Mouse (Mus musculus): ENCODE data around the gene Vamp8. TPM values are rescaled to one million over a fixed set of nuclear protein-coding genes. Genes with fewer than 3 reads are reported as not detected.

Gene Vamp8
- total RNA-seq, 2 experiments from 2014 or later: 50.4 to 58.0 TPM

- no peak overlapping the region for H3K27ac ChIP-seq
- intact Hi-C loops (cut with DNase I): loop anchor here (5.0 kb wide), 1 partner anchor 110 kb away; no protein-coding TSS in a partner anchor
- H3K4me3 ChIP-seq: no peak overlapping the region
- DNase-seq: no peak
- no peak for TF ChIP-seq CTCF (IDR thresholded peaks at IDR 0.05)
These were observed 1.8 kb upstream of the Vamp8 start for GRCm38 (mm10) chr6:72392341-72392740.

GRCm38 (mm10) chr6:72390795-72391521 is 455 bp upstream of the Vamp8 start:
- DNase-seq: peak; percentile 48
- Histone ChIP-seq H3K27ac (peak overlapping the region; percentile 98), H3K4me3 (peak overlapping the region; percentile 70)
- no peak for TF ChIP-seq CTCF (IDR thresholded peaks at IDR 0.05)
- intact Hi-C loops (cut with DNase I): loop anchor here (5.0 kb wide), 1 partner anchor 109 kb away; no protein-coding TSS in a partner anchor

- TF ChIP-seq CTCF (IDR thresholded peaks at IDR 0.05): no peak
- peak overlapping the region; percentile 70 for H3K4me3 ChIP-seq
- H3K27ac ChIP-seq: peak overlapping the region; percentile 98
- no peak for DNase-seq
- intact Hi-C loops (cut with DNase I): no loop called here
These were observed 997 bp downstream of the Vamp8 start for GRCm38 (mm10) chr6:72389471-72389940.

- H3K27ac ChIP-seq: peak overlapping the region; percentile 98
- no peak for TF ChIP-seq CTCF (IDR thresholded peaks at IDR 0.05)
- intact Hi-C loops (cut with DNase I): no loop called here
- DNase-seq: no peak
- H3K4me3 ChIP-seq: peak overlapping the region; percentile 70
These were observed 1.6 kb downstream of the Vamp8 start for GRCm38 (mm10) chr6:72388791-72389329.

- Histone ChIP-seq H3K4me3 (peak overlapping the region; percentile 70; the same call in 1 of the 2 replicates), H3K27ac (peak overlapping the region; percentile 98)
- intact Hi-C loops (cut with DNase I): no loop called here
These were observed 2.2 kb downstream of the Vamp8 start for GRCm38 (mm10) chr6:72388266-72388665.

GRCm38 (mm10) chr6:72387816-72388215 is 2.7 kb downstream of the Vamp8 start:
- no peak for TF ChIP-seq CTCF (IDR thresholded peaks at IDR 0.05)
- intact Hi-C loops (cut with DNase I): no loop called here
- no peak for DNase-seq
- H3K27ac ChIP-seq: peak overlapping the region; percentile 31; the same call in 1 of the 2 replicates
- H3K4me3 ChIP-seq: no peak overlapping the region

More at GRCm38 (mm10) chr6:72388266-72388665, 2.2 kb downstream of the Vamp8 start:
- DNase-seq: no peak
- no peak for TF ChIP-seq CTCF (IDR thresholded peaks at IDR 0.05)

GRCm38 (mm10) chr6:72386561-72386960 is 3.9 kb downstream of the Vamp8 start:
- no peak for TF ChIP-seq CTCF (IDR thresholded peaks at IDR 0.05)
- no peak for DNase-seq
- no peak overlapping the region for H3K4me3 ChIP-seq
- intact Hi-C loops (cut with DNase I): no loop called here
- H3K27ac ChIP-seq: no peak overlapping the region

GRCm38 (mm10) chr6:72385258-72385657 is 5.2 kb downstream of the Vamp8 start:
- intact Hi-C loops (cut with DNase I): no loop called here
- peak; percentile 12 for DNase-seq
- H3K27ac ChIP-seq: no peak overlapping the region
- H3K4me3 ChIP-seq: no peak overlapping the region
- no peak for TF ChIP-seq CTCF (IDR thresholded peaks at IDR 0.05)

GRCm38 (mm10) chr6:72383952-72384351 is 6.6 kb downstream of the Vamp8 start:
- no peak for TF ChIP-seq CTCF (IDR thresholded peaks at IDR 0.05)
- Histone ChIP-seq H3K4me3 (no peak overlapping the region), H3K27ac (no peak overlapping the region; the same call in 1 of the 2 replicates)
- intact Hi-C loops (cut with DNase I): no loop called here
- no peak for DNase-seq

- no peak for DNase-seq
- no peak for TF ChIP-seq CTCF (IDR thresholded peaks at IDR 0.05)
- H3K27ac ChIP-seq: peak overlapping the region; percentile 96
- H3K4me3 ChIP-seq: no peak overlapping the region
- intact Hi-C loops (cut with DNase I): no loop called here
These were observed 7.2 kb downstream of the Vamp8 start for GRCm38 (mm10) chr6:72383142-72383820.

- H3K27ac ChIP-seq: peak overlapping the region; percentile 96
- intact Hi-C loops (cut with DNase I): no loop called here
- no peak for TF ChIP-seq CTCF (IDR thresholded peaks at IDR 0.05)
- no peak for DNase-seq
- no peak overlapping the region for H3K4me3 ChIP-seq
These were observed 8.0 kb downstream of the Vamp8 start for GRCm38 (mm10) chr6:72382494-72382893.

GRCm38 (mm10) chr6:72380131-72380770 is 10.3 kb downstream of the Vamp8 start, which contains the start of gene Vamp5:
Gene Vamp5, minus strand, starts transcription at chr6:72380468.
- peak within 1 kb of the TSS; percentile 82 for H3K4me3 ChIP-seq
- peak; percentile 69 for TF ChIP-seq CTCF (IDR thresholded peaks at IDR 0.05)
- intact Hi-C loops (cut with DNase I): no loop called here
- H3K27ac ChIP-seq: peak within 1 kb of the TSS; percentile 96
- DNase-seq: peak; percentile 92
